In the genomic region with DNA sequence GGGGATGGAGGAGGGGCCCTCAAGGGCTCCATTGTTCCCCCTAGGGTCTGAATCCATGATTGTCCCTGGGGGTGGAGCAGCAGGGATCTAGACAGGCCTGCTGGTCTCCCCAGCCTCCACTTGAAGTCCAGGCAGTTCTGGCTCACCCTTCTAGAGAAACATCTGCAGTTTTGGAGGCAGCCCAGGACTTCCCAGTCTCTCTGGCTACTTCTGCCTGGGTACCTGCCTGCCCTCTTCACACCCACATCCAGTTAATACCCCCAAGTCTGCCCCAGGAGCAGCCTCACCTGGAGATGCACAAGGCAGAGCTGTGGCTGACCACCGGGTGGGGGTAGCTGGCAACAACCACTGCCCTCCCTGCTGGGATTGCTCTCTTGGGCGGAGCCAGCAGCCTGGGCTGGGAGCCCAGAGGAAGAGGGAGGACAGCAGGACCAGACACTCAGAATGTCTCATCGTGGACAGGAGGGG, we compare ENCODE assay signal across 8 mouse cellular contexts. TPM values are rescaled to one million over a fixed set of nuclear protein-coding genes. Genes with fewer than 3 reads are reported as not detected.
A peak's percentile ranks its signal among the peaks of the same experiment; 100 is the strongest.
DNase-seq lines count a peak whose midpoint lies in the region; ATAC-seq lines count a peak whose summit lies in the region.

Gene Gjc2, minus strand, starts transcription at position 350 of the 468 bp plus-strand sequence.

- H3K9me3 ChIP-seq in heart, embryonic 10.5 days = no peaks in the 10 kb centered on the region

- peaks cover 33% of the 10 kb centered on the region for H3K36me3 ChIP-seq in heart, embryonic 10.5 days

- peaks cover 34% of the 10 kb centered on the region for H3K4me1 ChIP-seq in heart, embryonic 10.5 days

- H3K27ac ChIP-seq in heart, embryonic 10.5 days = peak within 1 kb of the TSS; percentile 11

- 50% methylated on average over 3 of the region's 3 CpGs for WGBS in heart, embryonic 10.5 days

- ATAC-seq in frontal cortex, adult (ENCODE audit: low TSS enrichment) = peak; percentile 50
- no peak for ATAC-seq in CD4-positive, CD25-positive, alpha-beta regulatory T cell, adult 4 months

- H3K27me3 ChIP-seq in heart, embryonic 10.5 days (ENCODE audit: insufficient read depth, poor library complexity, severe bottlenecking) = peaks cover 33% of the 10 kb centered on the region

- no peak for DNase-seq in frontal cortex, postnatal 14 days (ENCODE audit: low spot score in 2 of 2)
- DNase-seq in adrenal gland, adult 2 months = peak; percentile 80
- DNase-seq in heart, embryonic 10.5 days (ENCODE audit: low spot score) = no peak
- DNase-seq in layer of hippocampus, adult 8-10 months (ENCODE audit: low spot score in 2 of 2) = peak; percentile 49 to 64
- peak; percentile 56 for DNase-seq in ovary, postnatal 14 days (ENCODE audit: low spot score)
- DNase-seq in spleen, postnatal 14 days (ENCODE audit: low spot score in 2 of 2) = no peak

- no peak within 1 kb of the TSS for H3K4me3 ChIP-seq in heart, embryonic 10.5 days

RNA-seq across cellular contexts. Expression of gene Gjc2, which starts in this region (rescaled TPM):
- total RNA-seq in adrenal gland, adult 2 months (2021) = 1 to 10 TPM in 1 of 2 experiments, under 1 TPM in 1; 0.29 to 1.5 TPM
- polyA plus RNA-seq in adrenal gland, adult 2 months (2012; rRNA removed) = 3.0 TPM in 2 replicates
- not detected in 2 replicates for polyA plus RNA-seq in heart, embryonic 10.5 days (2016; fragmentation: Nextera tagmentation; extraction: Ambion mirVana)
- 10 to 100 TPM; 11.8 to 15.9 (median 12.5) TPM for total RNA-seq in layer of hippocampus, adult 8-10 months (2022)
- polyA plus RNA-seq in CD4-positive, CD25-positive, alpha-beta regulatory T cell, adult 4 months (2017; shearing (Covaris generic)) = not detected

Comparison
In these comparisons a context has a peak if more than half of its experiments do, and no peak if none do; other contexts are left out.
1. RNA of gene Gjc2 (total RNA-seq): 11.8 to 15.9 TPM in layer of hippocampus, adult 8-10 months; 0.29 to 1.5 TPM in adrenal gland, adult 2 months; every median in the first group is over 4 times any median in the second.
2. DNase-seq: peak in adrenal gland, adult 2 months (single experiment), layer of hippocampus, adult 8-10 months (2 of 2) and ovary, postnatal 14 days (single experiment); none in frontal cortex, postnatal 14 days (0 of 2), heart, embryonic 10.5 days (single experiment) and spleen, postnatal 14 days (0 of 2).